In the genomic region with DNA sequence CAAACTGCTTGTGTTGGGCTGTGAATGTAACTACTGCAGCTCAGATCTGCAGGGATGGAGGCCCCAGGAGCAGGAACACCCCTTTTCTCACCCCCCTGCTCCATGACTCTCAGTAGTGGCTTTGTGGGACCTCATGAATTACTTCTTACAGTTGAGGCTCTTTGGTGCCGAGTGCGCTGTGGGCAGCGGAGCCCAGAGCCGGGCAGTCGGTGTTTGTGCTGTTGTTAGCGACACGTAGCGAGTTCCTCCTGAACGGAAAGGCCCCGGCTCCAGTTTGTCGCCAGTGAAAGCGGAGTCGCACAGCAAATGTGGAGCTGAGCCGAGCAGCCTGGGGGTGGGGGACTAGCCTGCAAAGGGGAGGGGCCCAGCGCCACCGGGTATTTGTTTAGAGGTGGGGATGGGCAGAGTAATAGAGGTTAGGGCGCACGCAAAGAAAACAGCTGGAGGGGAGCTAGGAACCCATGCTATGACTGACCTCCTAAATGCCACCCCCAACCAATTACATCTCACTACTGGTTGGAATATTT, we compare ENCODE assay signal across 8 mouse cellular contexts. TPM values are rescaled to one million over a fixed set of nuclear protein-coding genes. Genes with fewer than 3 reads are reported as not detected.
DNase-seq lines count a peak whose midpoint lies in the region; ATAC-seq lines count a peak whose summit lies in the region.

No protein-coding gene starts in this region.

- peak; percentile 11 to 25 for DNase-seq in frontal cortex, postnatal 10 days (ENCODE audit: low spot score in 2 of 2)
- peak; percentile 65 for DNase-seq in adrenal gland, postnatal 10 days
- DNase-seq in frontal cortex, postnatal 14 days (ENCODE audit: low spot score in 2 of 2), result peak; percentile 12 to 16
- DNase-seq in liver, embryonic 13.5 days, result no peak
- DNase-seq in layer of hippocampus, adult 18-20 months (ENCODE audit: low spot score in 2 of 2), result no peak

- H3K27ac ChIP-seq in hindbrain, embryonic 16.5 days (ENCODE audit: low read depth, low read length), result peak overlapping the region; percentile 37; the same call in 1 of the 2 replicates
- no peak overlapping the region for H3K27ac ChIP-seq in liver, embryonic 13.5 days
- no peak overlapping the region for H3K27ac ChIP-seq in neural tube, embryonic 12.5 days

- H3K9me3 ChIP-seq in hindbrain, embryonic 16.5 days (ENCODE audit: control insufficient read depth, low read length), result no peaks in the 10 kb centered on the region
- no peaks in the 10 kb centered on the region for H3K9me3 ChIP-seq in liver, embryonic 13.5 days (replicated peaks)
- no peaks in the 10 kb centered on the region for H3K9me3 ChIP-seq in neural tube, embryonic 12.5 days

- 3% methylated on average over 18 of the region's 18 CpGs for WGBS in hindbrain, embryonic 16.5 days
- WGBS in liver, embryonic 13.5 days (ENCODE audit: insufficient replicate concordance), result 8% methylated on average over 18 of the region's 18 CpGs
- WGBS in neural tube, embryonic 12.5 days, result under 1% methylated on average over 18 of the region's 18 CpGs

- peaks cover 23% of the 10 kb centered on the region for H3K4me1 ChIP-seq in hindbrain, embryonic 16.5 days (ENCODE audit: control insufficient read depth, insufficient read depth, low read depth, low read length)
- H3K4me1 ChIP-seq in liver, embryonic 13.5 days (replicated peaks), result no peaks in the 10 kb centered on the region
- H3K4me1 ChIP-seq in neural tube, embryonic 12.5 days, result peaks cover 28% of the 10 kb centered on the region

- H3K4me3 ChIP-seq in hindbrain, embryonic 16.5 days (ENCODE audit: low read length), result peak overlapping the region; percentile 30
- H3K4me3 ChIP-seq in liver, embryonic 13.5 days (replicated peaks), result peak overlapping the region; percentile 22
- H3K4me3 ChIP-seq in neural tube, embryonic 12.5 days, result peak overlapping the region; percentile 17

- peak overlapping the region; percentile 56 for H3K4me2 ChIP-seq in hindbrain, embryonic 16.5 days (ENCODE audit: low read length)
- peak overlapping the region; percentile 45 for H3K4me2 ChIP-seq in liver, embryonic 13.5 days
- peak overlapping the region; percentile 57 for H3K4me2 ChIP-seq in neural tube, embryonic 12.5 days (replicated peaks)

- H3K9ac ChIP-seq in hindbrain, embryonic 16.5 days (ENCODE audit: low read depth, low read length), result peak overlapping the region; percentile 54
- no peak overlapping the region for H3K9ac ChIP-seq in liver, embryonic 13.5 days
- H3K9ac ChIP-seq in neural tube, embryonic 12.5 days, result peak overlapping the region; percentile 27; the same call in 1 of the 2 replicates

- H3K36me3 ChIP-seq in hindbrain, embryonic 16.5 days (ENCODE audit: control insufficient read depth, insufficient read depth, low read length), result no peaks in the 10 kb centered on the region
- H3K36me3 ChIP-seq in liver, embryonic 13.5 days, result no peaks in the 10 kb centered on the region
- H3K36me3 ChIP-seq in neural tube, embryonic 12.5 days, result no peaks in the 10 kb centered on the region

- ATAC-seq in frontal cortex, adult (ENCODE audit: low TSS enrichment), result no peak
- peak; percentile 82 for ATAC-seq in hindbrain, embryonic 16.5 days
- ATAC-seq in liver, embryonic 13.5 days (ENCODE audit: low read depth), result no peak
- peak; percentile 71 for ATAC-seq in neural tube, embryonic 12.5 days (ENCODE audit: low FRiP score, low read depth)

- no peaks in the 10 kb centered on the region for H3K27me3 ChIP-seq in hindbrain, embryonic 16.5 days (replicated peaks; ENCODE audit: control insufficient read depth, insufficient read depth, low read length)
- no peaks in the 10 kb centered on the region for H3K27me3 ChIP-seq in liver, embryonic 13.5 days
- H3K27me3 ChIP-seq in neural tube, embryonic 12.5 days (replicated peaks), result no peaks in the 10 kb centered on the region

RNA-seq across cellular contexts. Expression of gene Ebf1, which starts 48.1 kb away (rescaled TPM):
- total RNA-seq in adrenal gland, postnatal 10 days (2021), result 10 to 100 TPM; 36.1 to 53.0 TPM
- polyA plus RNA-seq in hindbrain, embryonic 16.5 days (2015; fragmentation: Nextera tagmentation; extraction: Ambion mirVana), result 106 and 111 TPM in 2 replicates
- polyA plus RNA-seq in liver, embryonic 13.5 days (2015; fragmentation: Nextera tagmentation; extraction: Ambion mirVana), result 0.24 and 0.31 TPM in 2 replicates
- 109 and 112 TPM in 2 replicates for polyA plus RNA-seq in neural tube, embryonic 12.5 days (2016; fragmentation: Nextera tagmentation; extraction: Ambion mirVana)
- 1 to 10 TPM; 2.7 TPM for total RNA-seq in layer of hippocampus, adult 18-20 months (2021)

Comparison
In these comparisons a context has a peak if more than half of its experiments do, and no peak if none do; other contexts are left out.
1. DNase-seq: peak in frontal cortex, postnatal 10 days (2 of 2), adrenal gland, postnatal 10 days (single experiment) and frontal cortex, postnatal 14 days (2 of 2); none in liver, embryonic 13.5 days (single experiment) and layer of hippocampus, adult 18-20 months (0 of 2).
2. ATAC-seq: peak in hindbrain, embryonic 16.5 days (single experiment) and neural tube, embryonic 12.5 days (single experiment); none in frontal cortex, adult (single experiment) and liver, embryonic 13.5 days (single experiment).
3. RNA of gene Ebf1, which starts 48.1 kb away (polyA plus RNA-seq): 106 to 111 TPM in hindbrain, embryonic 16.5 days and 109 to 112 TPM in neural tube, embryonic 12.5 days; 0.24 to 0.31 TPM in liver, embryonic 13.5 days; every median in the first group is over 10 times any median in the second.
4. Peak in every context shown above with its lines, with median percentiles within 50 percentile points of each other: H3K4me2 ChIP-seq and H3K4me3 ChIP-seq.